Mouse (Mus musculus): Measurements from ENCODE around the gene Gjc1. TPM values are rescaled to one million over a fixed set of nuclear protein-coding genes. Genes with fewer than 3 reads are reported as not detected.
A peak's percentile ranks its signal among the peaks of the same experiment; 100 is the strongest.

Gene Gjc1
- polyA plus RNA-seq, 1 experiment from 2014 or later: 81.1 TPM

- H3K4me3 ChIP-seq: no peak overlapping the region
- H3K27ac ChIP-seq: no peak overlapping the region
- WGBS: 88% methylated on average over 10 of the region's 10 CpGs
- peaks cover 8% of the 10 kb centered on the region; the same call in 1 of the 2 replicates for H3K4me1 ChIP-seq
- peaks cover 31% of the 10 kb centered on the region for H3K36me3 ChIP-seq
- DNase-seq (ENCODE audit: low spot score): no peak
- no peaks in the 10 kb centered on the region for H3K27me3 ChIP-seq (ENCODE audit: insufficient read depth, poor library complexity, severe bottlenecking)
- no peaks in the 10 kb centered on the region for H3K9me3 ChIP-seq
Measured at GRCm38 (mm10) chr11:102834219-102834618, 14.7 kb upstream of the Gjc1 start.

DNA sequence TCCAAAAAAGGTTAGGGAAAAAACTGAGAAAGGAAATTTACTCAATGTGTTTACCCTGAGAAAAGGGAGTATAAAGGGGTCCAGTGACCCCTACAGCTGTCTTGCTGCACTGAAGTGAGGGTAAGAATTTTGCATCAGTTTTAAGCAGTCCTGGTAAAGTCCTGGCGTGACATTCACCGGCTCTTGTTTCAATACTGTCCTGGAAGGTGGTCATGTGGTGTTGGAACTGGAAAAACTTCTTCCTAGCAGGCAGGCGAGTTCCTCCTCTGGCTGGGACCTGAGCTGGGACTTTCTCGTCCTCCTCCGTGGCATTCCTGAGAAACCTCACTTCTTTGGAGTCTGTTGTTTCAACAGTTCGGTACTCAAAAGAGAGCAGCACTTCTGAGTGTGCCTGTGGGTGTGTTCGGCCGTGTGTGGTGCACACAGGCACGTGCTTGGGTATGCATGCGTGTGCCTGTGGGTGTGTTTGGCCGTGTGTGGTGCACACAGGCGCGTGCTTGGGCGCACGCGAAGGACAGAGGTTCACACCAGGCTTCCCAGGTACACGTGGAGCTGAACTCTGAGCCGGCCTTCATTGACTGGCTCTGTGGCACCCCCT, 13.3 kb upstream of the Gjc1 start:
- peaks cover 17% of the 10 kb centered on the region for H3K36me3 ChIP-seq
- no peak overlapping the region for H3K4me3 ChIP-seq
- no peaks in the 10 kb centered on the region for H3K9me3 ChIP-seq
- no peak overlapping the region for H3K27ac ChIP-seq
- no peak for DNase-seq (ENCODE audit: low spot score)
- H3K27me3 ChIP-seq (ENCODE audit: insufficient read depth, poor library complexity, severe bottlenecking): no peaks in the 10 kb centered on the region
- 65% methylated on average over 18 of the region's 18 CpGs for WGBS
- peaks cover 8% of the 10 kb centered on the region; the same call in 1 of the 2 replicates for H3K4me1 ChIP-seq

DNA sequence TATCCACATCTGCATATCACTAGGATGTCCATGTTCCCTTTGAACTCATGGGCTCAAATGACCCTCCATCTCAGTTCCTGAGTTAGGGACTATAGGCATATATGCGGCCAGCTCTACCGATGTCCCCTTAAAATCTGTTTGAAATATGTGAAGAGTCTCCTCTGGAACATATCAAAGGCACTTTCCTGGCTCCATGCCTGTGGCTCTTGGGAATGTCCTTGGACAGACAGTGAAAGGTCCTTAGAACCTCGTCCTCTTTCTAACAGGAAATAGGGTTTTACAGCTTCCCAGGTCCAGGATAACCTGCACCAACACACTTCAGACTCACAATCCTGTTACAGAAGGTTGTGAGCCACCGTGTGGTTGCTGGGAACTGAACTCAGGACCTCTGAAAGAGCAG, 10.8 kb upstream of the Gjc1 start:
- H3K27ac ChIP-seq: no peak overlapping the region
- DNase-seq (ENCODE audit: low spot score): no peak
- H3K27me3 ChIP-seq (ENCODE audit: insufficient read depth, poor library complexity, severe bottlenecking): no peaks in the 10 kb centered on the region
- peaks cover 15% of the 10 kb centered on the region for H3K4me1 ChIP-seq
- H3K9me3 ChIP-seq: no peaks in the 10 kb centered on the region
- no peak overlapping the region for H3K4me3 ChIP-seq
- H3K36me3 ChIP-seq: no peaks in the 10 kb centered on the region
- WGBS: 66% methylated on average over 4 of the region's 4 CpGs

GRCm38 (mm10) chr11:102827097-102827496, 7.6 kb upstream of the Gjc1 start:
- H3K27ac ChIP-seq: no peak overlapping the region; the same call in 1 of the 2 replicates
- no peaks in the 10 kb centered on the region for H3K36me3 ChIP-seq
- H3K4me1 ChIP-seq: peaks cover 11% of the 10 kb centered on the region
- DNase-seq (ENCODE audit: low spot score): no peak
- 39% methylated on average over 4 of the region's 4 CpGs for WGBS
- no peaks in the 10 kb centered on the region for H3K27me3 ChIP-seq (ENCODE audit: insufficient read depth, poor library complexity, severe bottlenecking)
- H3K9me3 ChIP-seq: no peaks in the 10 kb centered on the region
- H3K4me3 ChIP-seq: no peak overlapping the region

- no peak for DNase-seq (ENCODE audit: low spot score)
- no peak overlapping the region for H3K27ac ChIP-seq
- no peaks in the 10 kb centered on the region for H3K9me3 ChIP-seq
- WGBS: 69% methylated on average over 2 of the region's 2 CpGs
- H3K27me3 ChIP-seq (ENCODE audit: insufficient read depth, poor library complexity, severe bottlenecking): no peaks in the 10 kb centered on the region
- H3K4me3 ChIP-seq: no peak overlapping the region
- H3K4me1 ChIP-seq: peaks cover 11% of the 10 kb centered on the region
- H3K36me3 ChIP-seq: no peaks in the 10 kb centered on the region
Measured at GRCm38 (mm10) chr11:102826476-102826875, 7.0 kb upstream of the Gjc1 start.

DNA sequence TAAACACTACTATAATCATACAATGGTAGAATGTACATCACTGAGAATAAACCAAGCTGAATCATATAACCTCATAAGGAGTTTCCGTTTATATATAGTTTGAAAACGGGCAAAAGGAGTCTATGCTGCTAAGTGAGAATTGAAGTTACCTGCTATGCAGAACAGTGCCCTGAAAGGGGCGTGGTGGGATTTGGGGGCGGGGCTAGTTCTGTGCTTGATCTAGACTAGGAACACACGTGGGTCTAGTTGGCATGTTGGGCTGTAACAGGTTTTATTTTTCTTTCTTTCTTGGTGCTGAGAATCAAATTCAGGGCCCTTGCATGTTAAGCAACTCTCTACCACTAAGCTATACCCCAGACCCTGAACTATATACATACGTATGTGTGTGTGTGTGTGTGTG, 1.7 kb upstream of the Gjc1 start:
- whole genome bisulfite sequencing: 46% methylated on average over 6 of the region's 6 CpGs
- DNase-seq (ENCODE audit: low spot score): no peak

GRCm38 (mm10) chr11:102820432-102820831, 932 bp upstream of the Gjc1 start:
- H3K36me3 ChIP-seq: no peaks in the 10 kb centered on the region
- WGBS: 10% methylated on average over 3 of the region's 3 CpGs
- H3K27me3 ChIP-seq (ENCODE audit: insufficient read depth, poor library complexity, severe bottlenecking): 0 out of 2 replicates have a peak, but pooled peaks cover 2% of the 10 kb centered on the region
- no peaks in the 10 kb centered on the region for H3K9me3 ChIP-seq
- no peak for DNase-seq (ENCODE audit: low spot score)
- H3K27ac ChIP-seq: no peak overlapping the region
- no peak overlapping the region for H3K4me3 ChIP-seq
- H3K4me1 ChIP-seq: peaks cover 16% of the 10 kb centered on the region

More for the DNA sequence above, 1.7 kb upstream of the Gjc1 start:
- H3K4me3 ChIP-seq: no peak overlapping the region
- H3K27me3 ChIP-seq (ENCODE audit: insufficient read depth, poor library complexity, severe bottlenecking): 0 out of 2 replicates have a peak, but pooled peaks cover 2% of the 10 kb centered on the region
- H3K36me3 ChIP-seq: no peaks in the 10 kb centered on the region
- H3K9me3 ChIP-seq: no peaks in the 10 kb centered on the region
- peaks cover 10% of the 10 kb centered on the region for H3K4me1 ChIP-seq
- no peak overlapping the region for H3K27ac ChIP-seq

DNA sequence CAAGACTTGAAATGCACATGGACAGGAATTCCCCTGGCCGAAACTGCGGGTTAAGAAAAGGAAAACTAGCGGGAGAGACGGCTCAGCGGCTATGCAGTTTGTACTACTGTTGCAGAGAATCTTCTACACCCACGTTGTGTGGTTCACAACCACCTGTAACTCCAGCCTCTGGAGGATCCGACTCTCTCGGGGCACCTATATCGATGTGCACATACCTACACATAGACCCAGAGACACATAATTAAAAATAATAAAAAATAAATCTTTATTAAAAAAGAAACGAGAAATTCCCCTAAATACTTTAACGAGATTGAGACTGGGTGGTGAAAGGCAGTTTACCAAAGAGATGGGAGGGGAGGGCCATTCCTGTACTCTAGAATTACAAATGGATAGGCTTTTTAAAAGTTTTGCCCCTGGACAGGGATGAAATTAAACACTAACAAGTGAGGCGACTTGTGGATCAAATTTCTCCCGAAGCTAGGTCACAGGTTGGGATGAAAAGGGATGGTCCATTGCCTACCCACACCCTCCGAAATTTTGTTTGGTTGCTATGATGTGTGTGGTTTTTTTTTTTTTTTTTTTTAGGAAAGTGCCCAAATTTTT, 384 bp upstream of the Gjc1 start:
- 8% methylated on average over 14 of the region's 14 CpGs for WGBS
- Histone ChIP-seq H3K27me3 (ENCODE audit: insufficient read depth, poor library complexity, severe bottlenecking) (0 out of 2 replicates have a peak, but pooled peaks cover 2% of the 10 kb centered on the region), H3K4me3 (peak overlapping the region; percentile 94), H3K9me3 (no peaks in the 10 kb centered on the region), H3K27ac (peak overlapping the region; percentile 100), H3K4me1 (peaks cover 17% of the 10 kb centered on the region), H3K36me3 (no peaks in the 10 kb centered on the region)
- no peak for DNase-seq (ENCODE audit: low spot score)

- WGBS: under 1% methylated on average over 88 of the region's 92 CpGs
Measured at GRCm38 (mm10) chr11:102818121-102819020, 1.1 kb downstream of the Gjc1 start.

DNA sequence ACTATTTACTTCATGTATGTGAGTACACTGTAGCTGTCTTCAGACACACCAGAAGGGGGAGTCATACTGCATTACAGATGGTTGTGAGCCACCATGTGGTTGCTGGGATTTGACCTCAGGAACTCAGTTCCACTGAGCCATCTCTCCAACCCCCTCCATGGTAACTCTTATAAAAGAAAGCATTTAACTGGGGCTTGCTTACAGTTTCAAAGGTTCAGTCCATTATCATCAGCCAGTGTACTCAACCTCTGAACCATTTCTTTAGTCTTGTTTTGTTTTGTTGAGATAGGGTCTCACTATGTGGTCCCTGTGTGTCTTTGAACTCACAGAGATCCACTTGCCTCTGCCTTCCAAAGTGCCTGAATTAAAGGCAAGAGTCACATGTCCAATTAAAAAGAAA, 4.6 kb downstream of the Gjc1 start:
- H3K9me3 ChIP-seq: no peaks in the 10 kb centered on the region
- H3K4me1 ChIP-seq: peaks cover 28% of the 10 kb centered on the region

More at GRCm38 (mm10) chr11:102818121-102819020, 1.1 kb downstream of the Gjc1 start:
- H3K4me3 ChIP-seq: peak overlapping the region; percentile 94
- peak overlapping the region; percentile 100 for H3K27ac ChIP-seq
- DNase-seq (ENCODE audit: low spot score): no peak
- no peaks in the 10 kb centered on the region for H3K36me3 ChIP-seq
- H3K4me1 ChIP-seq: peaks cover 28% of the 10 kb centered on the region
- 0 out of 2 replicates have a peak, but pooled peaks cover 2% of the 10 kb centered on the region for H3K27me3 ChIP-seq (ENCODE audit: insufficient read depth, poor library complexity, severe bottlenecking)
- H3K9me3 ChIP-seq: no peaks in the 10 kb centered on the region

GRCm38 (mm10) chr11:102810721-102811485, 8.6 kb downstream of the Gjc1 start:
- H3K27me3 ChIP-seq (ENCODE audit: insufficient read depth, poor library complexity, severe bottlenecking): no peaks in the 10 kb centered on the region
- no peak overlapping the region for H3K4me3 ChIP-seq
- peaks cover 14% of the 10 kb centered on the region for H3K36me3 ChIP-seq
- peaks cover 17% of the 10 kb centered on the region; the same call in 1 of the 2 replicates for H3K4me1 ChIP-seq
- no peak overlapping the region for H3K27ac ChIP-seq
- WGBS: 72% methylated on average over 4 of the region's 4 CpGs
- DNase-seq (ENCODE audit: low spot score): no peak
- no peaks in the 10 kb centered on the region for H3K9me3 ChIP-seq

More for the DNA sequence above, 4.6 kb downstream of the Gjc1 start:
- no peaks in the 10 kb centered on the region for H3K27me3 ChIP-seq (ENCODE audit: insufficient read depth, poor library complexity, severe bottlenecking)
- H3K36me3 ChIP-seq: peaks cover 11% of the 10 kb centered on the region
- H3K4me3 ChIP-seq: no peak overlapping the region
- no peak overlapping the region for H3K27ac ChIP-seq
- DNase-seq (ENCODE audit: low spot score): no peak

DNA sequence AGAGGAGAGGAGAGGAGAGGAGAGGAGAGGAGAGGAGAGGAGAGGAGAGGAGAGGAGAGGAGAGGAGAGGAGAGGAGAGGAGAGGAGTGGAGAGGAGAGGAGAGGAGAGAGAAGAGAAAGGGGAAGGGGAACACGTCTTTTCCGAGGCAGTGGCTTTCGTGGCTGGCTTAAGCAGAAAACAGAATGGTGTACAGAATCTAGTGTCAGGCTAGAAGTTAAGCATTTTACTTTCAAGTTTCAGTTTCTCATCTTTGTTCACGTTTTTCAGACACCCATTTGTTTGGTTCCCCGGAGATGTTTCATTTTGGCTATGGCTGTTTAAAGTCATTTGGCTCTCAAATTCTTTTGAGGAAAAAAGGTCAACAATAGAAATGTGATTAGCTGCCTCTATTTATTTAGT, 11.3 kb downstream of the Gjc1 start:
- peaks cover 2% of the 10 kb centered on the region; the same call in 1 of the 2 replicates for H3K4me1 ChIP-seq
- no peak overlapping the region for H3K27ac ChIP-seq
- no peak for DNase-seq (ENCODE audit: low spot score)
- no peak overlapping the region for H3K4me3 ChIP-seq
- H3K9me3 ChIP-seq: no peaks in the 10 kb centered on the region
- 79% methylated on average over 5 of the region's 5 CpGs for WGBS
- H3K27me3 ChIP-seq (ENCODE audit: insufficient read depth, poor library complexity, severe bottlenecking): no peaks in the 10 kb centered on the region
- H3K36me3 ChIP-seq: peaks cover 38% of the 10 kb centered on the region

Data from heart, embryonic 10.5 days (tissue).